Mouse (Mus musculus) MEL-GATA-1-ER (cell line): ENCODE measurements around the gene Nav1.

Experiments used
- DNase-seq: peaks from one replicate; pipeline ENCODE4 v3.0.0-alpha.2; 2012; ENCODE audit warnings: low read depth; ENCODE audit errors: extremely low read depth

The Nav1 gene

GRCm38 (mm10) chr1:135583081-135583677 lies 23.9 kb downstream of the Nav1 start:
- no peak for DNase-seq

GRCm38 (mm10) chr1:135581001-135581400 lies 26.1 kb downstream of the Nav1 start:
- no peak for DNase-seq

DNA sequence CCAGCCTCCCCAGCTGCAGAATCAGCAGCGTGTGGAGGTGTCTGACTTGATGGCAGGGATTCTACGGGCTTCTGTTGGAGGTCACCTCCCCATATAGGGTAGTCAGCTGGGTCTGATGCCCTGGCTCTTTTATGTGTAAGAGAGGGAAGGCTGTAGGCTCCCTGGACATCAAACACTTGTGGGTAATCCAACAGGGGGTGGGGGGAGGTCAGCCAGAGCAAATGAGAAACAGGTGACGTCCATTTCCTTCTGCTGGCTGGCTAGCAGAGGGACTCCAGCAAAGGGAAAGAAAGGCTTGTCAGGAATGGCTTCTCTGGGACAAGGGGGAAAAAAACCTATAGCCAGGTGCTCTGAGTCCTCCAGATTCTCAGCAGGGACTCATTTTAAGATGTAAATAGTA lies 28.0 kb downstream of the Nav1 start:
- no peak for DNase-seq

GRCm38 (mm10) chr1:135577793-135578192 lies 29.3 kb downstream of the Nav1 start:
- DNase-seq: no peak

GRCm38 (mm10) chr1:135575393-135575792 lies 31.7 kb downstream of the Nav1 start:
- DNase-seq: no peak

DNA sequence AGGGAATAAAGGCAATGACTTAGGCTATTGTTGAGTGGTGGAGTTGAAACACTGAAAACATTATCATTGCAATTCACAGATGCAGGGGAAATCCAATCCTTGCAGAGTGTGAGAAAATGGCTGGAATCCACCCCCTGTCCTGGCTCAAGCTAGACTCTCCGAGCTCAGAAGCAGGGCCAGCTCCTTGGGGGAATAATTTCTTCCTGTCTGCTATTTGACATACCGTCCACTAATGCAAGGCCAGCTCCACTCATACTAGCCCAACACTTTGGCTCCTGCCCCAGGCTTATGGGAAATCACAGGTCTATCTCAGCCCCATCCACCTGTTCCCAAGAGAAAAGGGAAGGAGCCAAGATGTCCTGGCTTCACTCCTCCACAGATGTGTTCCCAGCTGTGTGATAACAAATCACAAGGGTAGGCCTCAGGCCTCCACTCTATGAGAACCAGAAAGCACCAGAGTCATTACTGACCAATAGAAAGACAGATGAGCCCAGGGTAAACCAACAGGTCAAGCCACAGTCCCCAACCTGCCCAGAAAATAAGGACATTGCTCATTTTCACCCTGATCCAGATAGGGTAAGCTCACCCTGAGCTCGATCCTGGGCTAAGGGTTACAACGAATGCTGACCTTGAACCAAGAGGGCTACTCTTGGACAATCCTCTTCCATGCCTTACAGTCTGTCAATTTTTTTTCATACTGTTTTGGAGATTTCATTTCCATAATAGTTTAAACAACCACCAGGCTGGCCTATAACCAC lies 32.5 kb downstream of the Nav1 start:
- no peak for DNase-seq

- DNase-seq: no peak
These were observed 34.8 kb downstream of the Nav1 start for GRCm38 (mm10) chr1:135572139-135572892.

GRCm38 (mm10) chr1:135568087-135568486 lies 39.0 kb downstream of the Nav1 start:
- no peak for DNase-seq

GRCm38 (mm10) chr1:135566611-135567010 lies 40.5 kb downstream of the Nav1 start:
- no peak for DNase-seq

- DNase-seq: no peak
These were observed 41.3 kb downstream of the Nav1 start for GRCm38 (mm10) chr1:135565775-135566174.

GRCm38 (mm10) chr1:135564660-135565519 lies 42.2 kb downstream of the Nav1 start:
- DNase-seq: no peak

DNA sequence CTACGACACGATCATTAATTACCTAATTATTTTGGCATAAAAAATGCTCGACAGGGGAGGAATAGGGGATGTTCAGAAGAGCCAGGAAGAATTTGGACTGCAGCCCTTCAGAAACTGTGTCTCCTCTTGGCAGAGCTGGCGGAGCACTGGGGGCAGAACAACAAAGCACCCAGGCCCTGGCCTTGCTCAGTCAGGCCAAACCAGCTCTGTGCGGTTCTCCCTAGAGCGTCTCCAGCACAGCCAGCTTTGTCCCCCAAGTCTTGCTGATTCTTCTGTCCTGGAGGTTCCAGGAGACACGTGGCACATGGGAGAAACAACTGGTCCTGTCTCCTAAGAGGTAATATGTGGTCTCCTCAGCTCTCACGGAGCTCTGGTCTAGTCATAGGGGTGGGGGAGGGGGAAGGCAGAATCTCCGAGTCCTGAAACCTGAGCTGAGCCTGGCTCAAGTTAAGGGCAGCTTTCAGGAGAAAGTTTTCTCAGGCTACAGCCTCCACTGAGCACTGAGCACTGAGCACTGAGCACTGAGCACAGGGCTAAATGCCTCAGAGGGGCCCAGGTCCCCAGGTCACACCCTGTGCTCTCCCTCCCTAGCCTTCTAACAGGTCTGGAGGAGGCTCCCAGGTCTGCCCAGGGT lies 43.2 kb downstream of the Nav1 start:
- no peak for DNase-seq

DNA sequence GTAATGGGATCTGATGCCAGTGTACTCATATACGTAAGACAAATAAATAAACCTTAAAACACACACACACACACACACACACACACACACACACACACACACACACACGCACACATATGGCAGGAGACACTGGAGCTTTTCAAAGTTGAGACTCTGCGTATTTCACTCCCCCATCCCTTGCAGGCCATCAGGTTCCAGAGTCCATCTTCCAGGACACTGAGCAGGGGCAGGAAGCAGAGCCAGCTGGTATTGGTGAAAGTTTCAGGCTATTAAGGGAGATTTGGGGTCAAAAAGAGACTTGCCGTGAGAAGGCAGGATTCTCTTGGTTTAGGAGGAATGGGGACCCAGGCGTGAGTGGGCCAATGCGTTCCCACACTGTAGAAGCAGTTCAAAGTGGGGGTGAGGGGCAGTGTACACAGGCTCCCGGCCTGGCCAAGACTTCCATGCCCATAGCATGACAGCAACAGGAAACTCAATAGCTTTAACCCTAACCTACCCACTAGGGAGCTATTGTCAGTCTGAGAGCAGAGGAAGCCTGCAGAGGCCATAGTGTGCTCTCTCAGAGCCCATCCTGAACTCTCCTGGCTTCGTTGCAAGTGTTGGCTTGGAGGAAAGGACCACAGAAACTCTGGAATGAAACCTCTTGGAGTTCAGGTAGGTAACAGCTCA lies 44.0 kb downstream of the Nav1 start:
- no peak for DNase-seq

DNA sequence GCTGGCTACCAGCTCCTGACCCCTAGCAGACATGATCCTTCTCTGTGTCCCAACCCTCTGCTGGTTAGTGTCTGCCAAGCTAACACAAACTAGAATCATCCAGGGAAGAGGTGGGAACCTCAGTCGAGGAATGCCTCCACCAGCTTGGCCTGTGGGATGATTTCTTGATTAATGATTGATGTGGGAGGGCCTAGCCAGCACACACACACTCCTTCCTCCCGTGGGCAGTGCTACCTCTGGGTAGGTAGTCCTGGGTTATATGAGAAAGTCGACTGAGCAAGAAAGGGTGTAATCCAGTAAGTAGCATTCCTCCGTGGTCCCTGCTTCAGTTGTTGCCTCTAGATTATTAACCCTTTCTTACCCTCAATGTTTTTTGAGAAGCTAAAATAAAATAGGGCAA lies 45.0 kb downstream of the Nav1 start:
- no peak for DNase-seq

DNA sequence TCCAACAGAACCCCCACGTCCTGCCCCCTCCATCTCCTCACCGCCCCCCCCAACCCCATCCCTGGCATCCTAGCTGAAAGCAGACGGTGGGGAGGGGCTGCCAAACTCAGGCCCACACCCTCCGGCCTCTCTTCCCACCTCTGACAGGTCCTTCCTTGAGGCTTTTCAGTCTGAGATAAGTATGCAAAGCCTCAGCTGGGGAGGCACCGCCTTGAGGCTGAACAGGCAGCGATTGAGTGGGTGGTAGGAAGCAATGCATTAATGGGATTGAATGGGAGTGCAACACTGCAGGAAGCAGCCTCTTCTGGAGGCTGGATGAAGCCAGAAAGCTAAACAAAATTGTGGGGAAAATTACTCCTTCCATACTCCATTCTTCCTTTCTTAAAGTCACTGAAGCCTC lies 45.8 kb downstream of the Nav1 start:
- no peak for DNase-seq

DNA sequence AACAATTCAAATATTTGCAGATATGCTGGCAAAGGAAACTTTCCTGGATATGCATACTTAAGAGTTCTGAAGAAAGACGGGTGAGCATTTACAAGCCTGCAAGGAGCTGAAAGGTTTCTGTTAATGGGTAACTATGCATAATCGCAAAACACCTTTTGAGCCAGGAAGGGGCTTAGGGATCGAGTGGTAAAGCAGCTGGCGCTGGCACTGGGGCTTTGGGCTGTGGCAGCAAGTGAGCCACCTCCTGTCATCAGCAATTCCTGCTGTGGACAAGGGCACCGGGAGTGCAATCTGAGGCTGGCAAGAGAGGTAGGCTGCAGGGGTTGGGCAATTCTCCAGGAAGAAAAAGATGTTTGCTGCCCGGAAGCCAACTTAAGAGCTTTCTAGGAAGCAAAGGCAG lies 49.1 kb downstream of the Nav1 start:
- no peak for DNase-seq

GRCm38 (mm10) chr1:135555885-135556284 lies 51.2 kb downstream of the Nav1 start:
- DNase-seq: no peak

DNA sequence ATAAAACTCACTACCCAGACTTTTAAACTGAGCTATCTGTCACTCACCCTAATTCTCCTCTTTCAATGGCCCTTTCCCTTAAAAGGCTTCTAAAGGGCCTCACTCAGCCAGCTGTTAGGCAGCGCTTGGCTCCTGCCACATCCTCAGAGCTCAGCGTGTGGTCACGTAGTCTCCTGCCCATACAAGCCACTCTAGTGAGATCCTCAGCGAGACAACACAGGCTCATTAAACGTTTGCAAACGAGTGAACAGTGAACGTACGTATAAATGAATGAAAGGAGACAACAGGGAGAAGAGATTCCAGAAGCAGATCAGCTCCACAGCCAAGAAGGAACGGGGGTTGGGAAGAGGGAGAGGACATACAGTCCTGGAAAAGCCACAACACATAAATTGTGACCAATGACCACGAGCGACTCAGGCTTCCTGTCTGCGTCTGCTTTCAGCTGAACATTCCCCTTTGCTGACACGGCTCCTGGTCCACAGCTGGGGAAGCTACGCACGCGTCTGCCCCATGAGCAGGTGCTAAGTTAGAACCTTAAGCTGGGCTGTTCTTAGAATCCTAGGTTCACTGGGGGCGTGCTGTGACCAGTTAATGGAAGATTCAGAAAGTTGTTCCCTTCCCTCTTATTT lies 52.3 kb downstream of the Nav1 start:
- no peak for DNase-seq

- no peak for DNase-seq
These were observed 53.5 kb downstream of the Nav1 start for GRCm38 (mm10) chr1:135553615-135554014.

GRCm38 (mm10) chr1:135553154-135553553 lies 53.9 kb downstream of the Nav1 start:
- no peak for DNase-seq
